Mouse (Mus musculus): Measurements from ENCODE around the gene Sdad1. TPM values are rescaled to one million over a fixed set of nuclear protein-coding genes. Genes with fewer than 3 reads are reported as not detected.
A peak's percentile ranks its signal among the peaks of the same experiment; 100 is the strongest.

Gene Sdad1
- total and polyA plus RNA-seq, 3 experiments = 43.6 to 72.9 (median 63.7) TPM

DNA sequence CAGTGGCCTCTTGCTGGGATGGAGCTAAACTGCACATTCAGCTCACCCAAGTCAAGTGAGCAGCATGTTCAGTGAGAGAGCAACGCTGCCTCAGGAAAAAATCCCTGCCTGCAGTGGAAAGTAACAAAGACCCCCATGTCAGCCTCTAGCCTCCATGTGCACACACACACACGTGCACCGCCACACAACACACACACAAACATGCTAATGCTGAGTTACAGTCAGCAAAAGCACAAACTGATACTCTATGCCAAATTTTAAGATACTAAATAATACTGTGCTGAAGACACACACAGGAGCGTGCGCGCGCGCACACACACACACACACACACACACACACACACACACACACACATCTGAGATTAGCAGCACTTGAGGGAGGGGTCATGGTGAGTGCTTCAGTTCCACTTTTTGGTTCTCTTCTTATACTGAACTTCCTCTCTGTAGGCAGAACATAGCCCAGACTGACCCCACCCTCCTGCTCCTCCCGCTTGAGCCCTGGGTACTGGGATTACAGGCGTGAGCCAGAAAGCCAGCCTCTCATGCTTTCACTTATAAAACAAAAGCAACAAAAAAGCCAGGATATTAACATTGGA, 31.2 kb downstream of the Sdad1 start:
- Histone ChIP-seq H3K4me2 (ENCODE audit: insufficient read depth, low read depth, poor library complexity, severe bottlenecking) (peak overlapping the region; percentile 94), H3K27me3 (replicated peaks) (no peaks in the 10 kb centered on the region), H3K4me3 (replicated peaks in 1 of 3; ENCODE audit: low read depth in 2 of 3, low read length in 2 of 3, poor library complexity in 1 of 3) (peak overlapping the region; percentile 10 to 76 (median 12)), H3K9ac (ENCODE audit: insufficient read depth, low read depth) (peak overlapping the region; percentile 49), H3K4me1 (ENCODE audit: control insufficient read depth in 1 of 2, insufficient read depth in 2 of 2) (peaks cover 10 to 34% of the 10 kb centered on the region in 2 experiments), H3K27ac (ENCODE audit: insufficient read depth, low read depth) (peak overlapping the region; percentile 67), H3K36me3 (replicated peaks in 1 of 2; ENCODE audit: control insufficient read depth in 1 of 2, insufficient read depth in 1 of 2, low read length in 1 of 2) (peaks cover 0 to 28% of the 10 kb centered on the region in 2 experiments), H3K79me2 (replicated peaks; ENCODE audit: control insufficient read depth, extremely low read depth, insufficient read depth, poor library complexity, severe bottlenecking) (no peaks in the 10 kb centered on the region; the same call in 1 of the 2 replicates), H3K9me3 (replicated peaks; ENCODE audit: low read length) (no peaks in the 10 kb centered on the region)
- in situ Hi-C loops (cut with MboI; ENCODE audit: low pct_ligation_motif_present, low pct_unique_long_range_greater_than_20kb, low sequenced_read_pairs) (no loop called here), dilution Hi-C loops (cut with MboI; ENCODE audit: extremely low pct_ligation_motif_present, extremely low pct_unique_long_range_greater_than_20kb, low sequenced_read_pairs) (no loop called here)
- peak; percentile 90 for DNase-seq (ENCODE audit: extremely low read depth)
- TF ChIP-seq TBP (conservative IDR thresholded peaks at IDR 0.05; ENCODE audit: low read depth, low read length) = no peak
- peak; percentile 73 for TF ChIP-seq NRF1 (IDR thresholded peaks at IDR 0.05; ENCODE audit: low read depth, low read length)
- TF ChIP-seq SMC3 (IDR thresholded peaks at IDR 0.05; ENCODE audit: low read depth, low read length) = no peak
- TF ChIP-seq TCF12 (IDR thresholded peaks at IDR 0.05; ENCODE audit: low read depth, low read length) = no peak
- no peak for TF ChIP-seq HCFC1 (IDR thresholded peaks at IDR 0.05; ENCODE audit: low read depth, low read length)
- peak; percentile 28; the same call in 1 of the 2 replicates for TF ChIP-seq ELF1 (IDR thresholded peaks at IDR 0.05; ENCODE audit: low read depth, low read length)
- TF ChIP-seq CHD1 (IDR thresholded peaks at IDR 0.05; ENCODE audit: low read depth, low read length) = no peak
- no peak for TF ChIP-seq SIN3A (IDR thresholded peaks at IDR 0.05; ENCODE audit: low read length)
- TF ChIP-seq USF1 (IDR thresholded peaks at IDR 0.05; ENCODE audit: low read depth, low read length) = no peak
- TF ChIP-seq RCOR1 (conservative IDR thresholded peaks at IDR 0.05; ENCODE audit: low read depth, low read length) = no peak
- TF ChIP-seq PAX5 (IDR thresholded peaks at IDR 0.05; ENCODE audit: low read length) = no peak
- TF ChIP-seq JUN (IDR thresholded peaks at IDR 0.05; ENCODE audit: insufficient read depth, low read depth, low read length) = no peak
- no peak; the same call in none of the 2 replicates for TF ChIP-seq MEF2A (IDR thresholded peaks at IDR 0.05; ENCODE audit: borderline replicate concordance, low read depth, low read length)
- no peak for TF ChIP-seq GABPA (IDR thresholded peaks at IDR 0.05; ENCODE audit: insufficient replicate concordance, low read depth, low read length)
- no peak for TF ChIP-seq CHD2 (IDR thresholded peaks at IDR 0.05; ENCODE audit: low read length)
- TF ChIP-seq ETS1 (conservative IDR thresholded peaks at IDR 0.05; ENCODE audit: low read depth, low read length) = no peak
- TF ChIP-seq ZMIZ1 (IDR thresholded peaks at IDR 0.05; ENCODE audit: low read depth, low read length) = no peak
- TF ChIP-seq MYC (IDR thresholded peaks at IDR 0.05; ENCODE audit: low read depth, low read length) = peak; percentile 85
- no peak for TF ChIP-seq USF2 (conservative IDR thresholded peaks at IDR 0.05; ENCODE audit: low read depth, low read length)
- TF ChIP-seq JUND (conservative IDR thresholded peaks at IDR 0.05; ENCODE audit: low read depth, low read length) = no peak
- TF ChIP-seq E2F4 (IDR thresholded peaks at IDR 0.05; ENCODE audit: insufficient replicate concordance, low read depth, low read length) = no peak
- peak; percentile 86 for TF ChIP-seq BHLHE40 (IDR thresholded peaks at IDR 0.05; ENCODE audit: low read depth, low read length)
- peak; percentile 98 for TF ChIP-seq MAZ (IDR thresholded peaks at IDR 0.05; ENCODE audit: low read depth, low read length)
- peak; percentile 46; the same call in 1 of the 2 replicates for TF ChIP-seq EP300 (IDR thresholded peaks at IDR 0.05; ENCODE audit: low read length)
- TF ChIP-seq NELFE (IDR thresholded peaks at IDR 0.05; ENCODE audit: low read depth, low read length) = no peak
- 0 out of 2 replicates have a peak, but pooled peaks have one; percentile 22 for TF ChIP-seq MAX (IDR thresholded peaks at IDR 0.05; ENCODE audit: low read length)
- TF ChIP-seq RAD21 (IDR thresholded peaks at IDR 0.05; ENCODE audit: low read depth, low read length) = no peak
- no peak for TF ChIP-seq POLR2A (IDR thresholded peaks at IDR 0.05; ENCODE audit: low read depth, low read length)
- TF ChIP-seq ZC3H11A (IDR thresholded peaks at IDR 0.05; ENCODE audit: low read depth, low read length) = no peak
- no peak for TF ChIP-seq ZNF384 (IDR thresholded peaks at IDR 0.05; ENCODE audit: low read depth, low read length)
- TF ChIP-seq POLR2AphosphoS2 (IDR thresholded peaks at IDR 0.05; ENCODE audit: low read depth, low read length) = no peak
- TF ChIP-seq MAFK (IDR thresholded peaks at IDR 0.05; ENCODE audit: insufficient replicate concordance, low read length) = no peak
- TF ChIP-seq CTCF (conservative IDR thresholded peaks at IDR 0.05 in 1 of 2, IDR thresholded peaks at IDR 0.05 in 1 of 2; ENCODE audit: low read depth in 2 of 2, low read length in 2 of 2) = no peak
- TF ChIP-seq ZKSCAN1 (IDR thresholded peaks at IDR 0.05; ENCODE audit: borderline replicate concordance, low read depth, low read length) = no peak
- TF ChIP-seq IRF4 (IDR thresholded peaks at IDR 0.05; ENCODE audit: low read depth, low read length) = peak; percentile 80
- no peak for TF ChIP-seq UBTF (IDR thresholded peaks at IDR 0.05; ENCODE audit: low read depth, low read length)
- TF ChIP-seq KAT2A (IDR thresholded peaks at IDR 0.05; ENCODE audit: insufficient replicate concordance, low read length) = no peak
- TF ChIP-seq MXI1 (IDR thresholded peaks at IDR 0.05; ENCODE audit: low read depth, low read length) = peak; percentile 71; the same call in 1 of the 2 replicates

Data from CH12.LX (cell line).